ENCODE assay signal across 15 mouse cellular contexts in the genomic region with DNA sequence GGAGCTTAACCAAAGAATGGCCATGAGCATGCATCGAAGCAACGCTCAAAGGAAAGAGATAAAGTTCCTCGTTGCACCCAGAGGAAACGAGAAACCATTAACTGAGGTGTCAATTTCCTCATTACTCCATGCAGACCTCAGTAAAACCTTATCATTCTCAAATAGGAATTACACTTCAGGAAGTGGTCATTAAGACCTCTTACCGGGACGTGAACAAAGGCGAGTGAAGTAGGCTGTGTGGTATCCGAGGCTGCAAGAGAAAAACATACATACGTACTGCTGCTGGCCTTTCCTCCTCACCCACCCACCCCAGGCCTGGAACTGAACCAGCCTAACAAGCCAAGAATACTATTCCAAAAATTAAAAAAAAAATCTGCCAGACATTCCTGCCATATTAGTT.
"Had no signal": no experiment of that assay in that cellular context is flagged by ENCODE, and none has a peak within 500 bp of the region (broad histone marks: within the 10 kb centered on the region; RNA-seq: fewer than 3 reads in every experiment).

No protein-coding gene starts in this region.

- ATAC-seq: intestine, embryonic 16.5 days; midbrain, embryonic 13.5 days; midbrain, embryonic 16.5 days had no signal

- DNase-seq: kidney, adult 18-20 months; kidney, postnatal 25 days; layer of hippocampus, postnatal 36 days; liver, embryonic 13.5 days; lung, adult 2 months; lung, postnatal 36 days; retina, postnatal 1 day; right cerebral cortex, postnatal 25 days; spleen, adult 18-20 months; thymus, adult 2 months; thymus, postnatal 14 days; thymus, postnatal 4 days had no signal
